Comparison of ENCODE assay signal across 8 mouse cellular contexts in the genomic region with DNA sequence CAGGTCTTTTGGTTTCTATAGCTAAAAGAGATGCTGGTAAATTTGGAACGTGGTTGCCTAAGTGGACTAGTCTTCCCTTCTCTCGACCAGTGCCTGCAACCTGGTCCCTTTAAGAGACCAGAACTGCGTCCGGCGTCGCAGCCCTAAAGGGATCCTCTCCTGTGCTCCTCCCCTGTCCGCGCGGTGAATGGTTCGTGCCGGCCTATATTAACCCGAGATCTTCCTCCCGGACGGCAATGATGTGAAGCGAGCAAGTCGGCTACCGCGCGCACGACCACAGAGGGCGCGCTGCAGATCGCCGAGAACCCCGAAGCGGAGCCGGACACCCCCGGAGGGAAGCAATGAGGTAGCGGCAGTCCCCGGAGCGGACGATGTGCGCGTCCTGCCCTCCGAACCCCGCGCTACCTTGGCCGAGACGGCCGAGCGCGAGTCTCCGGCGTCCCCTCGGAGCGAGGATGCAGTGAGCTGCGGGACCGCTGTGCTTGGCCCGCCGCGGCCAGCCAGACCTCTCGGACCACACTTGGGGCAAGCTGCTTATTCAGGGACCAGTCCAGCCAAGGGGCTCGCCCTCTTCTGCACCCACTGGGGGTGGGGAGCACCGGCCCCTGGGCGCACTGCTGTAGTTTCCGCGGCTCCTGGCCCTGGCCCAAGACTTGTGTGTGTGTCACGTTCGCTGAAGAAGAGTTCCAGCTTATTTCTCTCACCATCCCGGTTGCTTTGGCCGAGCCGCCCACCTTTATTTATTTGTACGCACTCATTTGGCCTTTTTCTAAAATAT. TPM values are rescaled to one million over a fixed set of nuclear protein-coding genes. Genes with fewer than 3 reads are reported as not detected.
DNase-seq lines count a peak whose midpoint lies in the region; ATAC-seq and TF ChIP-seq lines count a peak whose summit lies in the region.

Fam43a (plus strand) TSS at position 233 of the 778 bp plus-strand sequence.

- no peak for TF ChIP-seq EP300 in stomach, postnatal 0 days (optimal IDR thresholded peaks at IDR 0.05)

- H3K4me1 ChIP-seq in forebrain, embryonic 11.5 days (replicated peaks; ENCODE audit: control insufficient read depth, insufficient read depth, low read length): peaks cover 17% of the 10 kb centered on the region
- peaks cover 48% of the 10 kb centered on the region for H3K4me1 ChIP-seq in heart, embryonic 15.5 days (replicated peaks)
- peaks cover 21% of the 10 kb centered on the region for H3K4me1 ChIP-seq in liver, embryonic 16.5 days (ENCODE audit: control insufficient read depth, low read depth, low read length)
- H3K4me1 ChIP-seq in neural tube, embryonic 12.5 days: peaks cover 37% of the 10 kb centered on the region
- H3K4me1 ChIP-seq in stomach, postnatal 0 days (replicated peaks; ENCODE audit: control insufficient read depth, insufficient read depth): peaks cover 6% of the 10 kb centered on the region; the same call in 1 of the 2 replicates

- H3K36me3 ChIP-seq in forebrain, embryonic 11.5 days (ENCODE audit: control insufficient read depth, insufficient read depth, low read length): no peaks in the 10 kb centered on the region
- H3K36me3 ChIP-seq in heart, embryonic 15.5 days: no peaks in the 10 kb centered on the region
- H3K36me3 ChIP-seq in liver, embryonic 16.5 days (ENCODE audit: control insufficient read depth, insufficient read depth): no peaks in the 10 kb centered on the region
- no peaks in the 10 kb centered on the region for H3K36me3 ChIP-seq in neural tube, embryonic 12.5 days
- H3K36me3 ChIP-seq in stomach, postnatal 0 days (ENCODE audit: control insufficient read depth, insufficient read depth, low read length): no peaks in the 10 kb centered on the region

- H3K27me3 ChIP-seq in forebrain, embryonic 11.5 days (ENCODE audit: control insufficient read depth, insufficient read depth, low read length): peaks cover 20% of the 10 kb centered on the region
- peaks cover 3% of the 10 kb centered on the region; the same call in 1 of the 2 replicates for H3K27me3 ChIP-seq in heart, embryonic 15.5 days
- peaks cover 33% of the 10 kb centered on the region for H3K27me3 ChIP-seq in liver, embryonic 16.5 days (ENCODE audit: control insufficient read depth, insufficient read depth, low read depth, low read length)
- H3K27me3 ChIP-seq in neural tube, embryonic 12.5 days (replicated peaks): peaks cover 18% of the 10 kb centered on the region
- H3K27me3 ChIP-seq in stomach, postnatal 0 days (ENCODE audit: control insufficient read depth, insufficient read depth, low read length): no peaks in the 10 kb centered on the region

- H3K9ac ChIP-seq in forebrain, embryonic 11.5 days (ENCODE audit: low read length): peak within 1 kb of the TSS; percentile 61
- H3K9ac ChIP-seq in heart, embryonic 15.5 days: peak within 1 kb of the TSS; percentile 94
- H3K9ac ChIP-seq in liver, embryonic 16.5 days (ENCODE audit: low read depth, low read length): peak within 1 kb of the TSS; percentile 60
- peak within 1 kb of the TSS; percentile 79 for H3K9ac ChIP-seq in neural tube, embryonic 12.5 days
- H3K9ac ChIP-seq in stomach, postnatal 0 days (ENCODE audit: low read length): peak within 1 kb of the TSS; percentile 76

- H3K4me2 ChIP-seq in forebrain, embryonic 11.5 days (ENCODE audit: low read depth, low read length, severe bottlenecking): peak within 1 kb of the TSS; percentile 94
- H3K4me2 ChIP-seq in heart, embryonic 15.5 days: peak within 1 kb of the TSS; percentile 96
- peak within 1 kb of the TSS; percentile 68 for H3K4me2 ChIP-seq in liver, embryonic 16.5 days (ENCODE audit: low read depth, low read length)
- peak within 1 kb of the TSS; percentile 94 for H3K4me2 ChIP-seq in neural tube, embryonic 12.5 days (replicated peaks)
- H3K4me2 ChIP-seq in stomach, postnatal 0 days (replicated peaks; ENCODE audit: low read depth): peak within 1 kb of the TSS; percentile 81

- peak; percentile 32; the same call in 1 of the 2 replicates for TF ChIP-seq CTCF in brain, embryonic 14.5 days (IDR thresholded peaks at IDR 0.05; ENCODE audit: borderline replicate concordance, extremely low read depth, insufficient read depth, insufficient read length)
- TF ChIP-seq CTCF in stomach, postnatal 0 days (IDR thresholded peaks at IDR 0.05; ENCODE audit: low read depth): peak; percentile 74

- H3K4me3 ChIP-seq in forebrain, embryonic 11.5 days (ENCODE audit: low read depth, low read length): peak within 1 kb of the TSS; percentile 54
- H3K4me3 ChIP-seq in heart, embryonic 15.5 days: peak within 1 kb of the TSS; percentile 95
- peak within 1 kb of the TSS; percentile 66 for H3K4me3 ChIP-seq in liver, embryonic 16.5 days (ENCODE audit: low read depth, low read length)
- peak within 1 kb of the TSS; percentile 64 for H3K4me3 ChIP-seq in neural tube, embryonic 12.5 days
- peak within 1 kb of the TSS; percentile 80 for H3K4me3 ChIP-seq in stomach, postnatal 0 days (ENCODE audit: low read depth, low read length)

- H3K27ac ChIP-seq in forebrain, embryonic 11.5 days (ENCODE audit: low read depth, low read length): no peak within 1 kb of the TSS; the same call in 1 of the 2 replicates
- peak within 1 kb of the TSS; percentile 94 for H3K27ac ChIP-seq in heart, embryonic 15.5 days
- H3K27ac ChIP-seq in liver, embryonic 16.5 days (ENCODE audit: low read length): peak within 1 kb of the TSS; percentile 66
- H3K27ac ChIP-seq in neural tube, embryonic 12.5 days: 0 out of 2 replicates have a peak within 1 kb of the TSS, but pooled peaks have one; percentile 20
- H3K27ac ChIP-seq in stomach, postnatal 0 days (replicated peaks): peak within 1 kb of the TSS; percentile 89

- no peak for TF ChIP-seq POLR2A in brain, embryonic 14.5 days (IDR thresholded peaks at IDR 0.05; ENCODE audit: borderline replicate concordance, extremely low read depth, insufficient read depth, insufficient read length, poor library complexity, severe bottlenecking)

- ATAC-seq in forebrain, embryonic 11.5 days (replicated peaks; ENCODE audit: low FRiP score): peak; percentile 82
- ATAC-seq in heart, embryonic 15.5 days (replicated peaks; ENCODE audit: insufficient number of reproducible peaks, insufficient read depth, low FRiP score, low read depth): peak; percentile 86
- ATAC-seq in liver, embryonic 16.5 days (ENCODE audit: low read depth): peak; percentile 79
- peak; percentile 68 for ATAC-seq in neural tube, embryonic 12.5 days (ENCODE audit: low FRiP score, low read depth)
- peak; percentile 81 for ATAC-seq in stomach, postnatal 0 days (ENCODE audit: low FRiP score, low TSS enrichment)

- peak; percentile 85 for DNase-seq in CD4-positive, CD25-positive, alpha-beta regulatory T cell, adult 2 months (ENCODE audit: low read depth, low spot score)
- DNase-seq in brain, embryonic 14.5 days (ENCODE audit: low read depth): peak; percentile 92
- DNase-seq in forebrain, embryonic 11.5 days (ENCODE audit: low spot score): peak; percentile 90
- DNase-seq in kidney, postnatal 25 days: peak; percentile 94 to 96
- peak; percentile 90 for DNase-seq in stomach, postnatal 0 days (ENCODE audit: low spot score)

- H3K9me3 ChIP-seq in forebrain, embryonic 11.5 days (ENCODE audit: control insufficient read depth, low read length): no peaks in the 10 kb centered on the region
- H3K9me3 ChIP-seq in heart, embryonic 15.5 days (replicated peaks): no peaks in the 10 kb centered on the region
- H3K9me3 ChIP-seq in liver, embryonic 16.5 days (replicated peaks; ENCODE audit: control insufficient read depth, low read length): no peaks in the 10 kb centered on the region
- H3K9me3 ChIP-seq in neural tube, embryonic 12.5 days: no peaks in the 10 kb centered on the region
- H3K9me3 ChIP-seq in stomach, postnatal 0 days (ENCODE audit: control insufficient read depth, low read length): no peaks in the 10 kb centered on the region

- under 1% methylated on average over 55 of the region's 63 CpGs for WGBS in forebrain, embryonic 11.5 days
- WGBS in heart, embryonic 15.5 days: under 1% methylated on average over 63 of the region's 63 CpGs
- WGBS in liver, embryonic 16.5 days (ENCODE audit: insufficient replicate concordance): under 1% methylated on average over 63 of the region's 63 CpGs
- under 1% methylated on average over 63 of the region's 63 CpGs for WGBS in neural tube, embryonic 12.5 days
- under 1% methylated on average over 62 of the region's 63 CpGs for WGBS in stomach, postnatal 0 days

RNA-seq across cellular contexts. Expression of gene Fam43a, which starts in this region (rescaled TPM):
- 9.0 and 13.8 TPM in 2 replicates for polyA plus RNA-seq in brain, embryonic 14.5 days (2012; rRNA removed)
- 5.7 and 6.8 TPM in 2 replicates for polyA plus RNA-seq in forebrain, embryonic 11.5 days (2014; fragmentation: Nextera tagmentation; extraction: Ambion mirVana)
- 17.5 and 20.5 TPM in 2 replicates for polyA plus RNA-seq in heart, embryonic 15.5 days (2015; fragmentation: Nextera tagmentation; extraction: Ambion mirVana)
- polyA plus RNA-seq in liver, embryonic 16.5 days (2015; fragmentation: Nextera tagmentation; extraction: Ambion mirVana): 6.0 and 7.1 TPM in 2 replicates
- polyA plus RNA-seq in neural tube, embryonic 12.5 days (2016; fragmentation: Nextera tagmentation; extraction: Ambion mirVana): 20.2 and 23.2 TPM in 2 replicates
- polyA plus RNA-seq in stomach, postnatal 0 days (2015; fragmentation: Nextera tagmentation; extraction: Ambion mirVana): 13.4 and 14.2 TPM in 2 replicates
